Mouse (Mus musculus): Measurements from ENCODE around the gene Mrtfb. TPM values are rescaled to one million over a fixed set of nuclear protein-coding genes. Genes with fewer than 3 reads are reported as not detected.

Gene Mrtfb
- polyA plus RNA-seq, 1 experiment from 2014 or later: 11.5 TPM

- H3K9me3 ChIP-seq: no peaks in the 10 kb centered on the region
- H3K9ac ChIP-seq: no peak overlapping the region
- 93% methylated on average over 7 of the region's 7 CpGs for WGBS
- peaks cover 1% of the 10 kb centered on the region for H3K4me1 ChIP-seq (replicated peaks)
- no peaks in the 10 kb centered on the region for H3K27me3 ChIP-seq
- ATAC-seq (ENCODE audit: low read depth): no peak
- H3K27ac ChIP-seq (replicated peaks): no peak overlapping the region
- no peak overlapping the region for H3K4me3 ChIP-seq
- no peaks in the 10 kb centered on the region for H3K36me3 ChIP-seq
- H3K4me2 ChIP-seq: no peak overlapping the region
These were observed 120.7 kb downstream of the Mrtfb start for GRCm38 (mm10) chr16:13376947-13377486.

- no peaks in the 10 kb centered on the region for H3K4me1 ChIP-seq (replicated peaks)
- 90% methylated on average over 5 of the region's 5 CpGs for WGBS
- no peak overlapping the region for H3K9ac ChIP-seq
- no peak overlapping the region for H3K4me2 ChIP-seq
- H3K4me3 ChIP-seq: no peak overlapping the region
- no peaks in the 10 kb centered on the region for H3K27me3 ChIP-seq
- no peak overlapping the region for H3K27ac ChIP-seq (replicated peaks)
- H3K36me3 ChIP-seq: no peaks in the 10 kb centered on the region
- no peak for ATAC-seq (ENCODE audit: low read depth)
- H3K9me3 ChIP-seq: no peaks in the 10 kb centered on the region
These were observed 121.9 kb downstream of the Mrtfb start for GRCm38 (mm10) chr16:13378157-13378556.

GRCm38 (mm10) chr16:13379865-13380264, 123.6 kb downstream of the Mrtfb start:
- Histone ChIP-seq H3K9ac (no peak overlapping the region), H3K4me3 (no peak overlapping the region), H3K9me3 (no peaks in the 10 kb centered on the region), H3K36me3 (peaks cover 10% of the 10 kb centered on the region), H3K27me3 (no peaks in the 10 kb centered on the region), H3K27ac (replicated peaks) (no peak overlapping the region), H3K4me2 (no peak overlapping the region), H3K4me1 (replicated peaks) (no peaks in the 10 kb centered on the region)
- ATAC-seq (ENCODE audit: low read depth): no peak
- WGBS: 86% methylated on average over 2 of the region's 2 CpGs

- H3K9ac ChIP-seq: no peak overlapping the region
- no peak for ATAC-seq (ENCODE audit: low read depth)
- H3K36me3 ChIP-seq: peaks cover 29% of the 10 kb centered on the region
- no peaks in the 10 kb centered on the region for H3K4me1 ChIP-seq (replicated peaks)
- H3K4me3 ChIP-seq: no peak overlapping the region
- no peak overlapping the region for H3K4me2 ChIP-seq
- H3K9me3 ChIP-seq: no peaks in the 10 kb centered on the region
- H3K27ac ChIP-seq (replicated peaks): no peak overlapping the region
- WGBS: 97% methylated on average over 2 of the region's 2 CpGs
- no peaks in the 10 kb centered on the region for H3K27me3 ChIP-seq
These were observed 125.5 kb downstream of the Mrtfb start for GRCm38 (mm10) chr16:13381771-13382170.

- Histone ChIP-seq H3K27me3 (no peaks in the 10 kb centered on the region), H3K9me3 (no peaks in the 10 kb centered on the region), H3K36me3 (peaks cover 36% of the 10 kb centered on the region), H3K27ac (replicated peaks) (no peak overlapping the region), H3K9ac (no peak overlapping the region), H3K4me1 (replicated peaks) (no peaks in the 10 kb centered on the region), H3K4me2 (no peak overlapping the region), H3K4me3 (no peak overlapping the region)
- no peak for ATAC-seq (ENCODE audit: low read depth)
- WGBS: 93% methylated on average over 4 of the region's 4 CpGs
These were observed 131.0 kb downstream of the Mrtfb start for GRCm38 (mm10) chr16:13387306-13387705.

GRCm38 (mm10) chr16:13400375-13400774, 144.1 kb downstream of the Mrtfb start:
- no peaks in the 10 kb centered on the region for H3K9me3 ChIP-seq
- WGBS: 79% methylated on average over 2 of the region's 2 CpGs
- no peak overlapping the region for H3K4me2 ChIP-seq
- no peak overlapping the region for H3K9ac ChIP-seq
- no peak overlapping the region for H3K27ac ChIP-seq (replicated peaks)
- peaks cover 88% of the 10 kb centered on the region for H3K36me3 ChIP-seq
- H3K4me3 ChIP-seq: no peak overlapping the region
- H3K27me3 ChIP-seq: no peaks in the 10 kb centered on the region
- ATAC-seq (ENCODE audit: low read depth): no peak
- H3K4me1 ChIP-seq (replicated peaks): no peaks in the 10 kb centered on the region

GRCm38 (mm10) chr16:13401591-13401990, 145.3 kb downstream of the Mrtfb start:
- H3K36me3 ChIP-seq: peaks cover 88% of the 10 kb centered on the region
- no peak overlapping the region for H3K9ac ChIP-seq
- no peak overlapping the region for H3K4me3 ChIP-seq
- no peak overlapping the region for H3K4me2 ChIP-seq
- ATAC-seq (ENCODE audit: low read depth): no peak
- no peaks in the 10 kb centered on the region for H3K27me3 ChIP-seq
- 47% methylated on average over 5 of the region's 5 CpGs for WGBS
- no peaks in the 10 kb centered on the region for H3K9me3 ChIP-seq
- no peaks in the 10 kb centered on the region for H3K4me1 ChIP-seq (replicated peaks)
- H3K27ac ChIP-seq (replicated peaks): no peak overlapping the region

GRCm38 (mm10) chr16:13404656-13405055, 148.4 kb downstream of the Mrtfb start:
- no peaks in the 10 kb centered on the region for H3K4me1 ChIP-seq (replicated peaks)
- no peaks in the 10 kb centered on the region for H3K9me3 ChIP-seq
- no peak overlapping the region for H3K9ac ChIP-seq
- no peak overlapping the region for H3K4me3 ChIP-seq
- no peak for ATAC-seq (ENCODE audit: low read depth)
- H3K27ac ChIP-seq (replicated peaks): no peak overlapping the region
- no peak overlapping the region for H3K4me2 ChIP-seq
- whole genome bisulfite sequencing: 66% methylated on average over 6 of the region's 6 CpGs
- no peaks in the 10 kb centered on the region for H3K27me3 ChIP-seq
- H3K36me3 ChIP-seq: peaks cover 81% of the 10 kb centered on the region

GRCm38 (mm10) chr16:13405403-13405802, 149.1 kb downstream of the Mrtfb start:
- H3K4me2 ChIP-seq: no peak overlapping the region
- no peak overlapping the region for H3K27ac ChIP-seq (replicated peaks)
- no peak overlapping the region for H3K4me3 ChIP-seq
- no peak overlapping the region for H3K9ac ChIP-seq
- WGBS: 86% methylated on average over 2 of the region's 2 CpGs
- peaks cover 81% of the 10 kb centered on the region for H3K36me3 ChIP-seq
- no peaks in the 10 kb centered on the region for H3K4me1 ChIP-seq (replicated peaks)
- H3K27me3 ChIP-seq: no peaks in the 10 kb centered on the region
- no peaks in the 10 kb centered on the region for H3K9me3 ChIP-seq
- no peak for ATAC-seq (ENCODE audit: low read depth)

- H3K4me2 ChIP-seq: no peak overlapping the region
- H3K27me3 ChIP-seq: no peaks in the 10 kb centered on the region
- ATAC-seq (ENCODE audit: low read depth): peak; percentile 75
- no peak overlapping the region for H3K9ac ChIP-seq
- H3K4me3 ChIP-seq: no peak overlapping the region
- no peak overlapping the region for H3K27ac ChIP-seq (replicated peaks)
- 79% methylated on average over 4 of the region's 4 CpGs for WGBS
- H3K36me3 ChIP-seq: peaks cover 85% of the 10 kb centered on the region
- no peaks in the 10 kb centered on the region for H3K4me1 ChIP-seq (replicated peaks)
- 0 out of 2 replicates have a peak, but pooled peaks cover 7% of the 10 kb centered on the region for H3K9me3 ChIP-seq
These were observed 153.4 kb downstream of the Mrtfb start for GRCm38 (mm10) chr16:13409530-13410163.

- Histone ChIP-seq H3K9ac (no peak overlapping the region), H3K4me1 (replicated peaks) (no peaks in the 10 kb centered on the region), H3K4me2 (no peak overlapping the region), H3K27me3 (no peaks in the 10 kb centered on the region), H3K4me3 (no peak overlapping the region), H3K36me3 (peaks cover 79% of the 10 kb centered on the region), H3K9me3 (0 out of 2 replicates have a peak, but pooled peaks cover 7% of the 10 kb centered on the region), H3K27ac (replicated peaks) (no peak overlapping the region)
- WGBS: 87% methylated on average over 2 of the region's 2 CpGs
- ATAC-seq (ENCODE audit: low read depth): no peak
These were observed 154.5 kb downstream of the Mrtfb start for GRCm38 (mm10) chr16:13410760-13411159.

GRCm38 (mm10) chr16:13411531-13411930, 155.2 kb downstream of the Mrtfb start:
- H3K4me1 ChIP-seq (replicated peaks): no peaks in the 10 kb centered on the region
- ATAC-seq (ENCODE audit: low read depth): no peak
- no peaks in the 10 kb centered on the region for H3K27me3 ChIP-seq
- peaks cover 72% of the 10 kb centered on the region for H3K36me3 ChIP-seq
- H3K4me3 ChIP-seq: no peak overlapping the region
- no peak overlapping the region for H3K27ac ChIP-seq (replicated peaks)
- no peak overlapping the region for H3K9ac ChIP-seq
- H3K9me3 ChIP-seq: 0 out of 2 replicates have a peak, but pooled peaks cover 7% of the 10 kb centered on the region
- WGBS: 93% methylated on average over 4 of the region's 4 CpGs
- H3K4me2 ChIP-seq: no peak overlapping the region

- no peak overlapping the region for H3K27ac ChIP-seq (replicated peaks)
- no peaks in the 10 kb centered on the region for H3K4me1 ChIP-seq (replicated peaks)
- no peak overlapping the region for H3K4me2 ChIP-seq
- H3K9ac ChIP-seq: no peak overlapping the region
- no peaks in the 10 kb centered on the region for H3K27me3 ChIP-seq
- no peak overlapping the region for H3K4me3 ChIP-seq
- 0 out of 2 replicates have a peak, but pooled peaks cover 7% of the 10 kb centered on the region for H3K9me3 ChIP-seq
- 92% methylated on average over 7 of the region's 7 CpGs for whole genome bisulfite sequencing
- H3K36me3 ChIP-seq: peaks cover 56% of the 10 kb centered on the region
- no peak for ATAC-seq (ENCODE audit: low read depth)
These were observed 158.3 kb downstream of the Mrtfb start for GRCm38 (mm10) chr16:13414566-13414965.
